Mouse (Mus musculus) kidney, embryonic 15.5 days (tissue): Measurements from ENCODE around the gene Zfp568. TPM values are rescaled to one million over a fixed set of nuclear protein-coding genes. Genes with fewer than 3 reads are reported as not detected.

Source experiments
- ATAC-seq: fragments of 200-750 bp; cut with Nextera tagmentation; replicated peaks from 2 replicates; pipeline ENCODE4 v1.8.0; 2017; ENCODE audit warnings: moderate TSS enrichment; ENCODE audit not compliant: low FRiP score
- H3K27ac ChIP-seq: fragments of 300-500 bp; sonication (generic); 2 replicates; pipeline ENCODE4 v1.5.1; 2015; ENCODE audit warnings: mild to moderate bottlenecking, inconsistent platforms
- H3K27me3 ChIP-seq: fragments of 300-500 bp; sonication (generic); 2 replicates; pipeline ENCODE4 v1.6.1; 2015; ENCODE audit warnings: inconsistent platforms
- H3K36me3 ChIP-seq: fragments of 300-500 bp; sonication (generic); 2 replicates; pipeline ENCODE4 v1.6.1; 2015; ENCODE audit warnings: inconsistent platforms
- H3K4me1 ChIP-seq: fragments of 300-500 bp; sonication (generic); 2 replicates; pipeline ENCODE4 v1.6.1; 2015; ENCODE audit warnings: inconsistent platforms
- H3K4me2 ChIP-seq: fragments of 300-500 bp; sonication (generic); 2 replicates; pipeline ENCODE4 v1.6.1; 2015; ENCODE audit warnings: moderate library complexity, mild to moderate bottlenecking, inconsistent platforms
- H3K4me3 ChIP-seq: fragments of 300-500 bp; sonication (generic); replicated peaks from 2 replicates; pipeline ENCODE4 v1.5.1; 2015; ENCODE audit warnings: mild to moderate bottlenecking, inconsistent platforms
- H3K9ac ChIP-seq: fragments of 300-500 bp; sonication (generic); 2 replicates; pipeline ENCODE4 v1.6.1; 2015; ENCODE audit warnings: mild to moderate bottlenecking, inconsistent platforms
- H3K9me3 ChIP-seq: fragments of 300-500 bp; sonication (generic); replicated peaks from 2 replicates; pipeline ENCODE4 v1.6.1; 2016; ENCODE audit warnings: inconsistent platforms
- WGBS: fragments of 180-500 bp; shearing (Covaris S2); methylation state at CpG from one replicate; pipeline ENCODE4 v1.1.7; 2015; ENCODE audit warnings: mixed read lengths; 5-methylcytosine and 5-hydroxymethylcytosine counted together
- polyA plus RNA-seq: library from polyadenylated mRNA; unstranded; fragments of >200 nt; fragmentation: Nextera tagmentation; extraction: Ambion mirVana; gene quantifications from 2 replicates; pipeline ENCODE4 v1.2.1, GENCODE M21; 2015

Gene Zfp568
- polyA plus RNA-seq, 1 experiment from 2014 or later = 19.5 TPM

GRCm38 (mm10) chr7:29995134-29995533 lies 11.4 kb downstream of the Zfp568 start:
- Histone ChIP-seq H3K27me3 (no peaks in the 10 kb centered on the region), H3K4me1 (no peaks in the 10 kb centered on the region), H3K9ac (no peak overlapping the region), H3K27ac (no peak overlapping the region), H3K4me3 (no peak overlapping the region), H3K36me3 (peaks cover 92% of the 10 kb centered on the region), H3K4me2 (no peak overlapping the region), H3K9me3 (no peaks in the 10 kb centered on the region)
- ATAC-seq = no peak
- WGBS = 94% methylated on average over 8 of the region's 8 CpGs

- Histone ChIP-seq H3K9me3 (no peaks in the 10 kb centered on the region), H3K4me2 (no peak overlapping the region), H3K27me3 (no peaks in the 10 kb centered on the region), H3K27ac (no peak overlapping the region), H3K4me3 (no peak overlapping the region), H3K9ac (no peak overlapping the region), H3K4me1 (no peaks in the 10 kb centered on the region), H3K36me3 (peaks cover 81% of the 10 kb centered on the region)
- ATAC-seq = no peak
- 77% methylated on average over 5 of the region's 5 CpGs for WGBS
Observed at GRCm38 (mm10) chr7:30000601-30001000, 16.8 kb downstream of the Zfp568 start.

DNA sequence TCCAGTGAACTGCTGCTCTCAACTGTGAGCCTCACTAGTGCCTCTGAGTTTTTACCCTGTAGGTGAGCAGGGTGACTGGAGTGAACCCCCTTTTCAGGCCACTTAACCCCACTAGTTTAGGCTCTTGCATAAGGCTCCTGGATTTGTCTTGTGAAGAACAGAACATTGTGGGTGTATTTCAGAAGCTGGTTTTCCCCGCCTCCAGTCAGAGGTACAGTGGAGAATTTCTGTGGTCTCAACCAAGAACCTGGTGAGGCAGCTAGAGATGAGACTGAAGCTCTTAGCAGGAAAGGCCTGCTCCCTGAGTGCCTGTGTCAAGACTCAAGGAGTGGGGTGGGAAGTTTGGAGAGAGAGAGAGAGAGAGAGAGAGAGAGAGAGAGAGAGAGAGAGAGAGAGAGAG lies 23.8 kb downstream of the Zfp568 start:
- Histone ChIP-seq H3K4me1 (peaks cover 34% of the 10 kb centered on the region), H3K4me2 (no peak overlapping the region), H3K27me3 (no peaks in the 10 kb centered on the region), H3K27ac (0 out of 2 replicates have a peak overlapping the region, but pooled peaks have one; percentile 78), H3K4me3 (no peak overlapping the region), H3K9ac (no peak overlapping the region), H3K9me3 (no peaks in the 10 kb centered on the region), H3K36me3 (peaks cover 76% of the 10 kb centered on the region)
- WGBS = 96% methylated on average over 1 of the region's 1 CpGs
- no peak for ATAC-seq

- Histone ChIP-seq H3K4me1 (peaks cover 34% of the 10 kb centered on the region), H3K4me3 (no peak overlapping the region), H3K36me3 (peaks cover 73% of the 10 kb centered on the region), H3K9ac (no peak overlapping the region), H3K27ac (peak overlapping the region; percentile 78), H3K27me3 (no peaks in the 10 kb centered on the region), H3K9me3 (no peaks in the 10 kb centered on the region), H3K4me2 (no peak overlapping the region)
- 63% methylated on average over 6 of the region's 6 CpGs for WGBS
- no peak for ATAC-seq
Observed at GRCm38 (mm10) chr7:30008020-30008690, 24.4 kb downstream of the Zfp568 start.

GRCm38 (mm10) chr7:30009321-30010085 lies 25.7 kb downstream of the Zfp568 start:
- peak; percentile 64 for ATAC-seq
- Histone ChIP-seq H3K4me1 (peaks cover 34% of the 10 kb centered on the region), H3K27ac (peak overlapping the region; percentile 78), H3K9ac (no peak overlapping the region), H3K4me2 (no peak overlapping the region), H3K4me3 (no peak overlapping the region), H3K9me3 (no peaks in the 10 kb centered on the region), H3K36me3 (peaks cover 76% of the 10 kb centered on the region), H3K27me3 (no peaks in the 10 kb centered on the region)
- 61% methylated on average over 21 of the region's 21 CpGs for WGBS

- Histone ChIP-seq H3K4me1 (peaks cover 34% of the 10 kb centered on the region), H3K9me3 (no peaks in the 10 kb centered on the region), H3K27me3 (no peaks in the 10 kb centered on the region), H3K27ac (0 out of 2 replicates have a peak overlapping the region, but pooled peaks have one; percentile 13), H3K4me3 (no peak overlapping the region), H3K9ac (no peak overlapping the region), H3K36me3 (peaks cover 79% of the 10 kb centered on the region), H3K4me2 (no peak overlapping the region)
- no peak for ATAC-seq
- WGBS = 75% methylated on average over 10 of the region's 10 CpGs
Observed at GRCm38 (mm10) chr7:30010551-30011195, 26.9 kb downstream of the Zfp568 start.

- H3K36me3 ChIP-seq = peaks cover 78% of the 10 kb centered on the region
- peaks cover 27% of the 10 kb centered on the region for H3K4me1 ChIP-seq
- 76% methylated on average over 4 of the region's 4 CpGs for WGBS
- H3K27ac ChIP-seq = no peak overlapping the region
- H3K27me3 ChIP-seq = no peaks in the 10 kb centered on the region
- H3K4me3 ChIP-seq = no peak overlapping the region
- H3K9ac ChIP-seq = no peak overlapping the region
- H3K9me3 ChIP-seq = no peaks in the 10 kb centered on the region
- peak; percentile 37; the same call in 1 of the 2 replicates for ATAC-seq
- H3K4me2 ChIP-seq = no peak overlapping the region
Observed at GRCm38 (mm10) chr7:30012956-30013363, 29.2 kb downstream of the Zfp568 start.

DNA sequence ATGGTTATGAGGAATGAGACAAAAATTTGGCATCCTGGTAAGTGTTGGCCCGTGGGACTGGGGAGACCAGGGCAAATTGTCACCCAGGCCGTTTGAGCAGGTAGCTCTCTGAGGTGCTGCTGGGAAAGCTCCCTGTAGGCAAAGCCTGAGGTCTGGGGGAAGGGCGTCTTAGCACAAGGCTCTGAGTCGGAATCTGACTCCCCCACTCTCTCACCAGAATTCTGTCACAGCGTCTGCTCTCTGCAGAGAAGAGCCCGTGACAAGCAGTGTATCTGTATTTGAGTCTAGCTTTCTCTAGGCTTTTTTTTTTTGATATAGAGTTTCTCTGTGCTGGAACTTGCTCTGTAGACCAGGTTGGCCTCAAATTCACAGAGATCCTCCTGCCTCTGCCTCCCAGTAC lies 33.5 kb downstream of the Zfp568 start:
- H3K4me2 ChIP-seq = no peak overlapping the region
- no peak for ATAC-seq
- H3K36me3 ChIP-seq = peaks cover 88% of the 10 kb centered on the region
- no peak overlapping the region for H3K9ac ChIP-seq
- no peaks in the 10 kb centered on the region for H3K27me3 ChIP-seq
- no peaks in the 10 kb centered on the region for H3K4me1 ChIP-seq
- no peak overlapping the region for H3K4me3 ChIP-seq
- H3K27ac ChIP-seq = no peak overlapping the region
- no peaks in the 10 kb centered on the region for H3K9me3 ChIP-seq
- 92% methylated on average over 6 of the region's 6 CpGs for WGBS

- 78% methylated on average over 2 of the region's 2 CpGs for WGBS
- no peak for ATAC-seq
Observed at GRCm38 (mm10) chr7:30019543-30019942, 35.8 kb downstream of the Zfp568 start.

GRCm38 (mm10) chr7:30023324-30023723 lies 39.6 kb downstream of the Zfp568 start:
- Histone ChIP-seq H3K36me3 (peaks cover 92% of the 10 kb centered on the region), H3K4me2 (no peak overlapping the region), H3K27ac (no peak overlapping the region), H3K9me3 (no peaks in the 10 kb centered on the region), H3K4me3 (no peak overlapping the region), H3K4me1 (no peaks in the 10 kb centered on the region), H3K27me3 (no peaks in the 10 kb centered on the region), H3K9ac (no peak overlapping the region)
- no peak for ATAC-seq
- 96% methylated on average over 9 of the region's 9 CpGs for WGBS

More at GRCm38 (mm10) chr7:30019543-30019942, 35.8 kb downstream of the Zfp568 start:
- H3K9ac ChIP-seq = no peak overlapping the region
- no peaks in the 10 kb centered on the region for H3K4me1 ChIP-seq
- H3K4me3 ChIP-seq = no peak overlapping the region
- no peaks in the 10 kb centered on the region for H3K9me3 ChIP-seq
- H3K36me3 ChIP-seq = peaks cover 96% of the 10 kb centered on the region
- H3K27me3 ChIP-seq = no peaks in the 10 kb centered on the region
- no peak overlapping the region for H3K27ac ChIP-seq
- H3K4me2 ChIP-seq = no peak overlapping the region

DNA sequence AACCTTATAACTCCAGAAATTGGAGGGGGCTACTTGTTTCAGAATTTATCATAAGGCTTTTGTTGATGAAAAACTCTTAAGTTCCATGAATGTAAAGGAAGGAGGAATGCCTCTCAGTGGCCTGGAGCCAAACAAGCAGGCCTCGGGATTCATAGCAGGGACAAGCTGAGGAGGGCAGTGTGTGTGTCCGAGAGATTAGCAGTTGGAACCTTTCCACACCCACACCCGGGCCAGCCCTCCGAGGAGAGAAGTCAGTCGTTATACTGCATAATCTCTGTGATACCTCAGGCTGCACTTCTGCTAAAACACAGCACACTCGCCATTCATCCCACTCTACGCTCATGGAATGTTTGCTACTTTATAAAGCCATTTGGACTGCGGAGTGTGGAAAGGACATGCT lies 40.0 kb downstream of the Zfp568 start:
- no peak overlapping the region for H3K9ac ChIP-seq
- H3K27ac ChIP-seq = no peak overlapping the region
- ATAC-seq = no peak
- no peak overlapping the region for H3K4me2 ChIP-seq
- H3K4me3 ChIP-seq = no peak overlapping the region
- H3K9me3 ChIP-seq = no peaks in the 10 kb centered on the region
- 87% methylated on average over 8 of the region's 8 CpGs for WGBS
- no peaks in the 10 kb centered on the region for H3K27me3 ChIP-seq
- no peaks in the 10 kb centered on the region for H3K4me1 ChIP-seq
- peaks cover 88% of the 10 kb centered on the region for H3K36me3 ChIP-seq

DNA sequence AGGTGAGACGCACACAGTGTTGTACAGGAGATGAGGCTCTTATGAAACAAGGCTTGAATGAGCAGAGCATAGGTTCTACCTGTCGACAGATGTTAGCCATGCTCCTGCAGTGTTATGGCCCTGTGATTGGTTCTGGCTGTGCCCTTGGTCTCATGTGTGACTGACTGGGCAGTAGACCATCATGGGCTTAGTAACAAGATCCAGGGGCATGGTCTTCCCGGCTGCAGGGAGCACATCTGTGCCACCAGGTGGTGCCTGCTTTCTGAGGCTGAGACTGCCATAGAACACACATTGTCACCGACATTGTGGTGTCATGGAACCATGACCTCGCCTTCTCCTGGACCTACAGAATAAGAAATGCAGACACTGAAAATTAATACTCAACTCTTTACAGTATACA lies 41.6 kb downstream of the Zfp568 start:
- Histone ChIP-seq H3K4me1 (no peaks in the 10 kb centered on the region), H3K27ac (no peak overlapping the region), H3K4me3 (no peak overlapping the region), H3K4me2 (no peak overlapping the region), H3K36me3 (peaks cover 73% of the 10 kb centered on the region), H3K9ac (no peak overlapping the region), H3K27me3 (no peaks in the 10 kb centered on the region), H3K9me3 (no peaks in the 10 kb centered on the region)
- 70% methylated on average over 5 of the region's 5 CpGs for WGBS
- ATAC-seq = 0 out of 2 replicates have a peak, but pooled peaks have one; percentile 15
